Mouse (Mus musculus): ENCODE measurements at regions not wholly inside any gene's neighbourhood (a gene's known extent, or its start where the extent isn't known, plus 50 kb on each side); places are given as distances from the start of the nearest gene placed in this dataset.
A peak's percentile ranks its signal among the peaks of the same experiment; 100 is the strongest.
"Not testable (repeated sequence)": the region's sequence is repeated elsewhere in the genome, so short reads cannot be mapped to it uniquely, and the experiment has no call there.

GRCm38 (mm10) chr2:53605829-53606228 is 414.3 kb downstream of the Arl6ip6 start:
- Histone ChIP-seq H3K27ac (ENCODE audit: insufficient read depth, low read length) (no peak overlapping the region), H3K4me3 (ENCODE audit: insufficient read depth, low read length) (no peak overlapping the region), H3K4me1 (ENCODE audit: control insufficient read depth, insufficient read depth, low read length) (no peaks in the 10 kb centered on the region)
- TF ChIP-seq POLR2A (IDR thresholded peaks at IDR 0.05; ENCODE audit: low read depth, low read length) = no peak
- no peak for TF ChIP-seq CTCF (IDR thresholded peaks at IDR 0.05; ENCODE audit: borderline replicate concordance, insufficient read depth, low read length)

GRCm38 (mm10) chr2:53619681-53620080 is 428.2 kb downstream of the Arl6ip6 start:
- H3K4me1 ChIP-seq (ENCODE audit: control insufficient read depth, insufficient read depth, low read length) = no peaks in the 10 kb centered on the region
- H3K27ac ChIP-seq (ENCODE audit: insufficient read depth, low read length) = no peak overlapping the region
- no peak for TF ChIP-seq CTCF (IDR thresholded peaks at IDR 0.05; ENCODE audit: borderline replicate concordance, insufficient read depth, low read length)
- no peak for TF ChIP-seq POLR2A (IDR thresholded peaks at IDR 0.05; ENCODE audit: low read depth, low read length)
- H3K4me3 ChIP-seq (ENCODE audit: insufficient read depth, low read length) = no peak overlapping the region

- not testable (repeated sequence) for H3K27ac ChIP-seq (ENCODE audit: insufficient read depth, low read length); H3K4me3 ChIP-seq (ENCODE audit: insufficient read depth, low read length); H3K4me1 ChIP-seq (ENCODE audit: control insufficient read depth, insufficient read depth, low read length)
Measured at GRCm38 (mm10) chr2:53632816-53633474, 441.4 kb downstream of the Arl6ip6 start.

- TF ChIP-seq CTCF (IDR thresholded peaks at IDR 0.05; ENCODE audit: borderline replicate concordance, insufficient read depth, low read length) = no peak
- TF ChIP-seq POLR2A (IDR thresholded peaks at IDR 0.05; ENCODE audit: low read depth, low read length) = no peak
- Histone ChIP-seq H3K4me3 (ENCODE audit: insufficient read depth, low read length) (no peak overlapping the region), H3K27ac (ENCODE audit: insufficient read depth, low read length) (no peak overlapping the region), H3K4me1 (ENCODE audit: control insufficient read depth, insufficient read depth, low read length) (no peaks in the 10 kb centered on the region)
Measured at GRCm38 (mm10) chr2:53668599-53669372, 416.6 kb downstream of the Rprm start.

GRCm38 (mm10) chr2:53680350-53681011 is 404.9 kb downstream of the Rprm start:
- Histone ChIP-seq H3K4me3 (ENCODE audit: insufficient read depth, low read length) (no peak overlapping the region), H3K4me1 (ENCODE audit: control insufficient read depth, insufficient read depth, low read length) (no peaks in the 10 kb centered on the region), H3K27ac (ENCODE audit: insufficient read depth, low read length) (no peak overlapping the region)
- TF ChIP-seq CTCF (IDR thresholded peaks at IDR 0.05; ENCODE audit: borderline replicate concordance, insufficient read depth, low read length) (no peak), POLR2A (IDR thresholded peaks at IDR 0.05; ENCODE audit: low read depth, low read length) (no peak)

GRCm38 (mm10) chr2:53682599-53682998 is 402.8 kb downstream of the Rprm start:
- H3K4me3 ChIP-seq (ENCODE audit: insufficient read depth, low read length) = no peak overlapping the region
- no peaks in the 10 kb centered on the region for H3K4me1 ChIP-seq (ENCODE audit: control insufficient read depth, insufficient read depth, low read length)
- TF ChIP-seq POLR2A (IDR thresholded peaks at IDR 0.05; ENCODE audit: low read depth, low read length) (no peak), CTCF (IDR thresholded peaks at IDR 0.05; ENCODE audit: borderline replicate concordance, insufficient read depth, low read length) (no peak)
- H3K27ac ChIP-seq (ENCODE audit: insufficient read depth, low read length) = no peak overlapping the region

- Histone ChIP-seq H3K4me1 (ENCODE audit: control insufficient read depth, insufficient read depth, low read length) (peaks cover 4% of the 10 kb centered on the region; the same call in 1 of the 2 replicates), H3K27ac (ENCODE audit: insufficient read depth, low read length) (peak overlapping the region; percentile 52), H3K4me3 (ENCODE audit: insufficient read depth, low read length) (no peak overlapping the region)
- TF ChIP-seq CTCF (IDR thresholded peaks at IDR 0.05; ENCODE audit: borderline replicate concordance, insufficient read depth, low read length) (no peak), POLR2A (IDR thresholded peaks at IDR 0.05; ENCODE audit: low read depth, low read length) (no peak)
Measured at GRCm38 (mm10) chr2:53687281-53687680, 398.1 kb downstream of the Rprm start.

GRCm38 (mm10) chr2:53689223-53689880 is 396.0 kb downstream of the Rprm start:
- Histone ChIP-seq H3K4me1 (ENCODE audit: control insufficient read depth, insufficient read depth, low read length) (peaks cover 4% of the 10 kb centered on the region; the same call in 1 of the 2 replicates), H3K4me3 (ENCODE audit: insufficient read depth, low read length) (no peak overlapping the region), H3K27ac (ENCODE audit: insufficient read depth, low read length) (peak overlapping the region; percentile 83)
- TF ChIP-seq CTCF (IDR thresholded peaks at IDR 0.05; ENCODE audit: borderline replicate concordance, insufficient read depth, low read length) = no peak
- TF ChIP-seq POLR2A (IDR thresholded peaks at IDR 0.05; ENCODE audit: low read depth, low read length) = no peak

- H3K4me1 ChIP-seq (ENCODE audit: control insufficient read depth, insufficient read depth, low read length) = peaks cover 4% of the 10 kb centered on the region; the same call in 1 of the 2 replicates
- H3K27ac ChIP-seq (ENCODE audit: insufficient read depth, low read length) = no peak overlapping the region
- TF ChIP-seq CTCF (IDR thresholded peaks at IDR 0.05; ENCODE audit: borderline replicate concordance, insufficient read depth, low read length) (no peak), POLR2A (IDR thresholded peaks at IDR 0.05; ENCODE audit: low read depth, low read length) (no peak)
- no peak overlapping the region for H3K4me3 ChIP-seq (ENCODE audit: insufficient read depth, low read length)
Measured at GRCm38 (mm10) chr2:53691580-53692118, 393.7 kb downstream of the Rprm start.

Measured in embryonic fibroblast, embryonic 13.5 days (primary cell).